Mouse (Mus musculus): ENCODE results near the gene Nfatc4.

GRCm38 (mm10) chr14:55781310-55781709 is 41.6 kb upstream of the Nfatc4 start:
- TF ChIP-seq CTCF (IDR thresholded peaks at IDR 0.05; ENCODE audit: borderline replicate concordance, extremely low read depth, insufficient read depth, insufficient read length) (peak; percentile 96), POLR2A (IDR thresholded peaks at IDR 0.05; ENCODE audit: borderline replicate concordance, extremely low read depth, insufficient read depth, insufficient read length, poor library complexity, severe bottlenecking) (no peak)
